Mouse (Mus musculus): ENCODE data around the gene Galnt6.

Gene Galnt6

GRCm38 (mm10) chr15:100685255-100685654 is 43.9 kb downstream of the Galnt6 start:
- TF ChIP-seq GATA4 (IDR thresholded peaks at IDR 0.05; ENCODE audit: insufficient replicate concordance, low read length): no peak

- TF ChIP-seq GATA4 (IDR thresholded peaks at IDR 0.05; ENCODE audit: insufficient replicate concordance, low read length): no peak
Measured at GRCm38 (mm10) chr15:100684450-100684849, 44.7 kb downstream of the Galnt6 start.

GRCm38 (mm10) chr15:100683041-100683440 is 46.1 kb downstream of the Galnt6 start:
- 0 out of 2 replicates have a peak, but pooled peaks have one; percentile 12 for TF ChIP-seq GATA4 (IDR thresholded peaks at IDR 0.05; ENCODE audit: insufficient replicate concordance, low read length)

- no peak for TF ChIP-seq GATA4 (IDR thresholded peaks at IDR 0.05; ENCODE audit: insufficient replicate concordance, low read length)
Measured at GRCm38 (mm10) chr15:100681770-100682169, 47.4 kb downstream of the Galnt6 start.

GRCm38 (mm10) chr15:100680381-100680780 is 48.8 kb downstream of the Galnt6 start:
- TF ChIP-seq GATA4 (IDR thresholded peaks at IDR 0.05; ENCODE audit: insufficient replicate concordance, low read length): no peak

GRCm38 (mm10) chr15:100679005-100679404 is 50.2 kb downstream of the Galnt6 start:
- TF ChIP-seq GATA4 (IDR thresholded peaks at IDR 0.05; ENCODE audit: insufficient replicate concordance, low read length): no peak

GRCm38 (mm10) chr15:100678581-100678980 is 50.6 kb downstream of the Galnt6 start:
- no peak; the same call in 1 of the 2 replicates for TF ChIP-seq GATA4 (IDR thresholded peaks at IDR 0.05; ENCODE audit: insufficient replicate concordance, low read length)

GRCm38 (mm10) chr15:100677675-100678074 is 51.5 kb downstream of the Galnt6 start:
- TF ChIP-seq GATA4 (IDR thresholded peaks at IDR 0.05; ENCODE audit: insufficient replicate concordance, low read length): no peak

- TF ChIP-seq GATA4 (IDR thresholded peaks at IDR 0.05; ENCODE audit: insufficient replicate concordance, low read length): no peak
Measured at GRCm38 (mm10) chr15:100676521-100676920, 52.7 kb downstream of the Galnt6 start.

- TF ChIP-seq GATA4 (IDR thresholded peaks at IDR 0.05; ENCODE audit: insufficient replicate concordance, low read length): no peak
Measured at GRCm38 (mm10) chr15:100675486-100675885, 53.7 kb downstream of the Galnt6 start.

GRCm38 (mm10) chr15:100674566-100674965 is 54.6 kb downstream of the Galnt6 start:
- TF ChIP-seq GATA4 (IDR thresholded peaks at IDR 0.05; ENCODE audit: insufficient replicate concordance, low read length): no peak

GRCm38 (mm10) chr15:100673585-100674391 is 55.4 kb downstream of the Galnt6 start:
- peak; percentile 96; the same call in 1 of the 2 replicates for TF ChIP-seq GATA4 (IDR thresholded peaks at IDR 0.05; ENCODE audit: insufficient replicate concordance, low read length)

GRCm38 (mm10) chr15:100670833-100671232 is 58.3 kb downstream of the Galnt6 start:
- no peak for TF ChIP-seq GATA4 (IDR thresholded peaks at IDR 0.05; ENCODE audit: insufficient replicate concordance, low read length)

GRCm38 (mm10) chr15:100670004-100670403 is 59.2 kb downstream of the Galnt6 start:
- TF ChIP-seq GATA4 (IDR thresholded peaks at IDR 0.05; ENCODE audit: insufficient replicate concordance, low read length): no peak

GRCm38 (mm10) chr15:100669337-100669736 is 59.8 kb downstream of the Galnt6 start, which contains the start of gene Bin2:
Bin2 (minus strand) TSS chr15:100669553.
- no peak for TF ChIP-seq GATA4 (IDR thresholded peaks at IDR 0.05; ENCODE audit: insufficient replicate concordance, low read length)

- no peak for TF ChIP-seq GATA4 (IDR thresholded peaks at IDR 0.05; ENCODE audit: insufficient replicate concordance, low read length)
Measured at GRCm38 (mm10) chr15:100667871-100668545, 61.2 kb downstream of the Galnt6 start.

Data from liver, adult (tissue).